Mouse (Mus musculus): Measurements from ENCODE around the gene Rxra. TPM values are rescaled to one million over a fixed set of nuclear protein-coding genes. Genes with fewer than 3 reads are reported as not detected.

Gene Rxra
- total RNA-seq, 2 experiments from 2014 or later: 2.3 to 3.1 TPM

DNA sequence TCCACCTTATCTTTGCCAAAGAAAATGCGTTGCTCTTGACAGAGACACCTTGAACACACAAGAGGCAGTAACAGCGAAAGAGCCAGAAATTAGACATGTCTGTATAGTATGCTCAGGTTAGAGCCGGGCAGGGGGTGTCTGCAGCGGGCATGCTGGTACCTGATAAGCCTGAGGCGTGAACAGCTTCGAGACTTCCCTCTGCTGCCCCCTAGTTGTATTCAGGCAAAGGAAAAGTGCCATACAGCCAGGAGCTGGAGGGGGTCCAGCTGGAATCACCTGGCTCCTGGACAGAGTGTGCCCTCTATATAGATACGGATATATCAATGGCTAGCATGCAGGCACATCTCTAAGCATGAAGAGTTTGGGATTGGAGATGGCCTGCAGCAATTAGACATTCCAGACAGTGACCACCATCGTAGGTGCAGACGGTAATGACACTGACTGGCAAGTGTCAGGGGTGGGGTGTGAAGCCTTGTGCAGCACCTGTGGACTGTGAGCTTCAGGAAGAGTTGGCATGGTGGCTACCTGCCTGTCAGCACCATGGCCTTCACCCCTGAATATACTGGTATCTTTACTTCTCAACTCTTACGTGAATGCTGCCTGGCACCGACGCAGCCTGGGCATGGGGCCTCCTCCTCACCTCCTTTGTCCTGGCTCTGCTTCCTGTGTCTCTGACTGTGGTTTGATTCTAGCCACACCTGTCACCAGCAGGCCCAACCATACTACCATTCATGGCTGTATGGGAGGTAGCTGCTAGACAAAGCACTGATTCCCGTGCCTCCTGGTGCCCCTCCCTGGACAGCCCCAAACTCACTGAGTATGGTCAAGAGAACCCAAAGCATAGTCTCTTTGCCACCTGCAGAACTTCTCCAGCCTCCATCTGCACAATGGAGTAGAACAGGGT lies 54.0 kb downstream of the Rxra start:
- ATAC-seq (replicated peaks; ENCODE audit: low FRiP score, poor library complexity, severe bottlenecking): no peak

GRCm38 (mm10) chr2:27733021-27733420 lies 56.8 kb downstream of the Rxra start:
- no peak for ATAC-seq (replicated peaks; ENCODE audit: low FRiP score, poor library complexity, severe bottlenecking)

- no peak for ATAC-seq (replicated peaks; ENCODE audit: low FRiP score, poor library complexity, severe bottlenecking)
These were observed 58.1 kb downstream of the Rxra start for GRCm38 (mm10) chr2:27734328-27734727.

GRCm38 (mm10) chr2:27734800-27735199 lies 58.6 kb downstream of the Rxra start:
- ATAC-seq (replicated peaks; ENCODE audit: low FRiP score, poor library complexity, severe bottlenecking): no peak

GRCm38 (mm10) chr2:27736802-27737201 lies 60.6 kb downstream of the Rxra start:
- no peak for ATAC-seq (replicated peaks; ENCODE audit: low FRiP score, poor library complexity, severe bottlenecking)

GRCm38 (mm10) chr2:27738396-27738795 lies 62.2 kb downstream of the Rxra start:
- ATAC-seq (replicated peaks; ENCODE audit: low FRiP score, poor library complexity, severe bottlenecking): no peak

GRCm38 (mm10) chr2:27740091-27740608 lies 63.9 kb downstream of the Rxra start:
- peak; percentile 86 for ATAC-seq (replicated peaks; ENCODE audit: low FRiP score, poor library complexity, severe bottlenecking)

DNA sequence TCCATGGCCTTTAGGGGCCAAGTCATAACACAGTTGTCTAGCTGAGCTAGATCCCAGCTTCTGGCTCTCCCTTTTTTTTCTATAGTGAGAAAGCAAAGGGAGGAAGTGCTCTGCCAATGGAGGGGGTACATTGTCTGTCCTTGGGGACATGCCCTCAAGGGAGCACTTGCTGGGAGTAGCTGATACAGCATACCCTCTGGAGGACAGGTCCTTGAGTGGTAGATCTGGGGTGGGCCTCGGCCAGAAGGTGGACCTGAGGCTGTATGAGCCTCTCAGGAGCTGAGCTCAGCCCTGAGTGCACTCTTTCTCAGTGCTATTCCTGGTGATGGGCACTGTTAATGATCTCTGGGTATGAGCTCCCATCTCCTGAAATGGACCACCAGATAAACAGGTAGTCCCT lies 66.9 kb downstream of the Rxra start:
- no peak for ATAC-seq (replicated peaks; ENCODE audit: low FRiP score, poor library complexity, severe bottlenecking)

- no peak for ATAC-seq (replicated peaks; ENCODE audit: low FRiP score, poor library complexity, severe bottlenecking)
These were observed 67.8 kb downstream of the Rxra start for GRCm38 (mm10) chr2:27743863-27744611.

DNA sequence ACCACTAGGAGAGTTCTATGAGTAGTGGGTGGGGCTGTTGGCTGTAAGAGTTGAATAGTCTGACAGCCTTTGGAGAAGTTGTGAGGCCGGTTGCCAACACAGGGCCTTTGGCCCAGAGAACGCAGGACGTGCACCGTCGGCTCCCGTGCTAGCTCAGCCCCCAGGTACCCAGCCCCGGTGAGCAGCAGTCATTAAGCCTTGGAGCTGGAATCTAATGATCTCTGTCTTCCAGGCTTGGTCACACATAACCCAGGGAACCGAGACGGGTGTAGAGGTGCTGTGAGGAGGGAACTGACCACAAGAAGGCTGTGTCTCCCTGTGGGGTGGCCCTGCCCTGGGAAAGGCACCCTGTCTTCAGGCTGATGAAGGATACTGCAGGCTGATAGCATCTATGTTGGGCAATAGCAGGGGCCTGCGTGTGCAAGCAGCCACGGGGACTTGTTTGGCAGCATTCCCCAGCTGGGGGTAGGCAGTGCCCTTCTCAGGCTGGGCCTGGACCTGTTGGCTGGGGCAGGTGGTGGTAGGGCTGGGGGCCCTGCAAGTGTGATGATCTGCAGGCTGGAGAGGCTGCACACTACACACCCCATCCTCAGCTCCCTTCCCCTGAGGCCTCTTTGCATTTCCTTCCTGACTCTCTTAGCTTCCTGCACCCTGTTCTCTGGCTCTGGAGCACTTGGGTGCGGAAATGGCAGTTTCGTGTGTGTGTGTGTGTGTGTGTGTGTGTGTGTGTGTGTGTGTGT lies 68.5 kb downstream of the Rxra start:
- ATAC-seq (replicated peaks; ENCODE audit: low FRiP score, poor library complexity, severe bottlenecking): no peak

DNA sequence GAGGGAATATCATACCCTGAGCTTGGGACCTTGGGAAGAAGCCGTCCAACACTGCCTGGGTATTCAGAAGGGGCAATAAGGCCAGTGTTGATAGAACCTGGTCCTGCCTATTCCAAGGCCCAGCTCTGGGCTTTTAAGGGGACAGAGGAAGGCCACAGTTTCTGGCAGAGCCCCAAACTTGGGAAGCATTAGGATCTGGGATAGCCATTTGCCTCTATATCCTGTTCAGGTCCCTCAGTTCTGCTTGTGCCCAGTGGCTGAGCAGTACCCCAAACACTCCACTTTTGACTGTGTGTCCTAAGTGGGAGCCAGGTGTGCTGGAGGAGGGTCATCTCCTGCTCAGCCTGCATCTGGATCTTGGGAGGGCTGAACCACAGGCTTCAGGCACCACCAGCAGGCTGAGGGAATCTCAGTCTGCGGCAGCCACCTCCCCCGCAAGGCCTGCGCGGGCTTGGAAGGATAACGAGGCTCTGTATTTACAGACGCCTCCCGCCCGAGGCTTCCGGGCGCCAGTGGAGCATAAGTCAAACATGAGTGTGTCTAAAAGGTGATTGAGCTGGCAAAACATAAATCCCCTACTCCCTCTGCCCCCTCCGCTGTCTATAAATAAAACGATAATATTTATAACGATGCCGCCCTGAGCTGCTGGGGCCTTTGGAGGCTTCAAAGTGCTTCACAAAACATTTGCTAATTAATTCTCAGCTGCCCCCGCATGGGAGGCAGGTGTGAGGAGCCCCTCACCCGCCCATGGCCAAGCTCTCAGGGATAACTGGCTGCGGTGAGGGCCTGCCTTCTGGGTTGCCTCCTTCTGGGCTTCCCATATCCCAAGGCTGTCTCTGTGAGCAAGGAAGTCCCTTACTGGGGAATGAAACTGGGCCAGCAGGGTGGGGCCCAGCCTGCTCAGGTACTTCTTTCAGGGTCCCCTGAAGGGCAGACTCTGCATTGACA lies 69.7 kb downstream of the Rxra start:
- no peak for ATAC-seq (replicated peaks; ENCODE audit: low FRiP score, poor library complexity, severe bottlenecking)

- no peak for ATAC-seq (replicated peaks; ENCODE audit: low FRiP score, poor library complexity, severe bottlenecking)
These were observed 70.6 kb downstream of the Rxra start for GRCm38 (mm10) chr2:27746854-27747253.

DNA sequence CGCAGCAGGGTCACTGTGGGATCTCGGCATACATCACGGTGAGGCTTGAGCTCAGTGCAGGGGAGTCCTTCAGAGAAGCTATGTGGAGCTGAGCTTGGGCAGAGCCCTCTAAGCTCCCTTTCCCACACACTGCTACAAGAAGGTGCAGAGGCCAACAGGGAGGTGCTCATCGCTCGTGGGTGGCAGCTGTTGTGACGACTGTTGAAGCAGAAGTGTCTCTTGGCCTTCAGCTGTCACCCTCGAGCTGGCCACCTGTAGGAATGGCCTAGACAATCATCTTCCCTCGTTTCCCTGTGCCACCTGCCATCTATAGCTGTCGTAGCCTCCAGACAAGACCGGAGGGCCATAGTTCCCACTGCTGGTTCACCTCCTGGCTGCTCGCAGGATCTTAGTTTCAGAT lies 72.7 kb downstream of the Rxra start:
- no peak for ATAC-seq (replicated peaks; ENCODE audit: low FRiP score, poor library complexity, severe bottlenecking)

- no peak for ATAC-seq (replicated peaks; ENCODE audit: low FRiP score, poor library complexity, severe bottlenecking)
These were observed 74.3 kb downstream of the Rxra start for GRCm38 (mm10) chr2:27750399-27751134.

DNA sequence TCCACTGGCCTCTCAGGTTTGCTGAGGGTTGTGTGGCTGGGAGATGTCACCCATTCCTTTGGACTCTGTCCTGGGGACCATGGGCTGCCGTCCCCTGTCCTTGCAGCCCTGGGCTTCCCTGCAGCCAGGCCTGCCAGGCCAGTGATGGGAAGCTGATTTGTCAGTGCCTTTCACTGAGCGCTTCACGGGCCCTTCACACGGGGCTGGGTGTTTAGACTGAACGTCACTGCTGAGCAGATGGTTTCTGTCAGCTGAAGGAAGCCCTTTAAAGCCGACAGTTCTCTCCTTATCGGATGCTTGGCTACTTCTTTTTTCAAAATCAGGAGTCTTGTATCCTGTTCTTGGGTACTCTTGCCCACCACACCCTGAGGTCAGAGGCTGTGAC lies 74.9 kb downstream of the Rxra start:
- ATAC-seq (replicated peaks; ENCODE audit: low FRiP score, poor library complexity, severe bottlenecking): no peak

DNA sequence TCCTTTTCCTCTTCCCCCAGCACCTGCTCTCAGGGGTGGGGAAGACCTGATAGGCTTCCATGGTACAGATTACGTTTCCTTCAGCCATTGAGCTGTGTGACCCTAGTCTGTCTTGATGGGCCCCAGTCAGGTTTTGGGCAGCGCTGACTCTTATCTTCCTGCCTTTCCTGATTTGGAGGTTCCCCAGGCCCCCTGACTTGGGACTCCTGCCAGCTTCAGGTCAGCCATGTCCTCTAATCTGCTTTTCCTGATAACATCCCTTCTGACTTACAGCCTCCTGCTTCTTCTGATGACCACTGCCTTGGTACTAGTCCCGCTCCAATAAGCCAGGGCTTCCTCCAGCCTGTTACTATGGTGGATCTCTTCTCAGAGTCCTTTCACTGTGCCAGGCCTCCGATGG lies 75.6 kb downstream of the Rxra start:
- ATAC-seq (replicated peaks; ENCODE audit: low FRiP score, poor library complexity, severe bottlenecking): no peak

GRCm38 (mm10) chr2:27754094-27754493 lies 77.9 kb downstream of the Rxra start:
- no peak for ATAC-seq (replicated peaks; ENCODE audit: low FRiP score, poor library complexity, severe bottlenecking)

- no peak for ATAC-seq (replicated peaks; ENCODE audit: low FRiP score, poor library complexity, severe bottlenecking)
These were observed 79.9 kb downstream of the Rxra start for GRCm38 (mm10) chr2:27755986-27756641.
